Mouse (Mus musculus): ENCODE measurements around the gene Srrm2.

Srrm2 gene

GRCm38 (mm10) chr17:23806867-23807266 lies 16.5 kb downstream of the Srrm2 start:
- DNase-seq (ENCODE audit: low read depth, low spot score): no peak

DNA sequence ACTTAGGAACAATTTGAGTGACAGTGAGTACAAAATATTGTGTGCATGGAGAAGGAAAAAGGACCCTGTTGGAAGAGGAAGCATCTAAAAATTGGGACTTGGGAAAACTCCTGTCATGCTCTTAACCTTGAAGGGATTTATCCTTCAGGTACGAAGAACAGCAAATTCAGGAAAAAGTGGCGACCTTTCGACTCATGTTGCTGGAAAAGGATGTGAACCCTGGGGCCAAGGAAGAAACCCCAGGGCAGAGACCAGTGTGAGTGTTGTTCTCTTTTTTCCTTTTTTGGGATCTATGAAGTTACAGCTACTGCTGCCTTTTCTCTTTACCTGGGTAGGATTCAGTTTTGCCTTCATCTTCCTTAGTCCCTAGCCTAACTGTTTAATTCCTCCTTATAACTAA lies 17.6 kb downstream of the Srrm2 start:
- no peak for DNase-seq (ENCODE audit: low read depth, low spot score)

DNA sequence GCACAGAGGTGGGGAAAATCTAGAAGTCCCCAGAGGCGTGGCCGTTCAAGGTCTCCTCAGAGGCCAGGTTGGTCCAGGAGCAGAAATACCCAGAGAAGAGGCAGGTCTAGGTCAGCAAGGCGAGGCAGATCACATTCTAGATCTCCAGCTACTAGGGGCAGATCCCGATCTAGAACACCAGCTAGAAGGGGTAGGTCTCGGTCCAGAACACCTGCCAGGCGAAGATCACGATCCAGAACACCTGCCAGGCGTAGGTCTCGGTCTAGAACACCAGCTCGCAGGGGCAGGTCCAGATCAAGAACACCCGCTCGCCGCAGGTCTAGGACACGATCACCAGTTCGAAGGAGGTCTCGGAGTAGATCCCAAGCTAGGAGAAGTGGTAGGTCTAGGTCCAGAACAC lies 25.3 kb downstream of the Srrm2 start:
- no peak for DNase-seq (ENCODE audit: low read depth, low spot score)

DNA sequence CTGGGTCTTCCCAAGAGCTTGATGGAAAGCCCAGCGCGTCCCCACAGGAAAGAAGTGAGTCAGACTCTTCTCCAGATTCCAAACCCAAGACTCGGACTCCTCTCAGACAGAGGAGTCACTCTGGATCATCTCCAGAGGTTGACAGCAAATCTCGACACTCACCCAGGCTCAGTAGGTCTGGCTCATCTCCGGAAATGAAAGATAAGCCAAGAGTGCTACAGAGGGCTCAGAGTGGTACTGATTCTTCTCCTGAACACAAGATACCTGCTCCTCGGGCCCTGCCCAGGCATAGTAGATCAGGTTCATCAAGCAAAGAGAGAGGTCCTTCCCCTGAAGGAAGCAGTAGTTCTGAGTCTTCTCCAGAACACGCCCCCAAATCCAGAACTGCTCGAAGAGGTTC lies 28.2 kb downstream of the Srrm2 start:
- DNase-seq (ENCODE audit: low read depth, low spot score): peak; percentile 54

DNA sequence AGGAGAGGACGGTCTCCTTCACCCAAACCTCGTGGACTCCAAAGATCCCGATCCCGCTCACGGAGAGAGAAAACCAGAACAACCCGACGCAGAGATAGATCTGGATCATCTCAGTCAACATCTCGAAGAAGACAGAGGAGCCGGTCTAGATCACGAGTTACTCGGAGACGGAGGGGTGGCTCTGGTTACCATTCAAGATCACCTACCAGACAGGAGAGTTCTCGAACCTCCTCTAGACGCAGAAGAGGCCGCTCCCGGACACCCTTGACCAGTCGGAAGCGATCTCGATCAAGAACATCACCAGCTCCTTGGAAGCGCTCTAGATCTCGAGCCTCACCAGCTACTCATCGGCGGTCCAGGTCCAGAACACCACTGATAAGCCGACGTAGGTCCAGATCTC lies 28.9 kb downstream of the Srrm2 start:
- no peak for DNase-seq (ENCODE audit: low read depth, low spot score)

DNA sequence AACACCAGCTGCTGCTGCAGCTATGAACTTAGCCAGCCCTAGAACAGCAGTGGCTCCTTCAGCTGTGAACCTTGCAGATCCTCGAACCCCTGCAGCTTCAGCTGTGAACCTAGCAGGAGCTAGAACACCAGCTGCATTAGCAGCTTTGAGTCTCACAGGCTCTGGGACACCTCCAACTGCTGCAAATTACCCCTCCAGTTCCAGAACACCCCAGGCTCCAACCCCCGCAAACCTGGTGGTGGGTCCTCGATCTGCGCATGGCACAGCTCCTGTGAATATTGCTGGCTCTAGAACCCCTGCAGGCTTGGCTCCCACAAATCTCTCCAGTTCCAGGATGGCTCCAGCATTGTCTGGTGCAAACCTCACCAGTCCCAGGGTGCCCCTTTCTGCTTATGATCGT lies 30.4 kb downstream of the Srrm2 start:
- no peak for DNase-seq (ENCODE audit: low read depth, low spot score)

- DNase-seq (ENCODE audit: low read depth, low spot score): peak; percentile 34
Measured at GRCm38 (mm10) chr17:23822094-23822493, 31.8 kb downstream of the Srrm2 start.

DNA sequence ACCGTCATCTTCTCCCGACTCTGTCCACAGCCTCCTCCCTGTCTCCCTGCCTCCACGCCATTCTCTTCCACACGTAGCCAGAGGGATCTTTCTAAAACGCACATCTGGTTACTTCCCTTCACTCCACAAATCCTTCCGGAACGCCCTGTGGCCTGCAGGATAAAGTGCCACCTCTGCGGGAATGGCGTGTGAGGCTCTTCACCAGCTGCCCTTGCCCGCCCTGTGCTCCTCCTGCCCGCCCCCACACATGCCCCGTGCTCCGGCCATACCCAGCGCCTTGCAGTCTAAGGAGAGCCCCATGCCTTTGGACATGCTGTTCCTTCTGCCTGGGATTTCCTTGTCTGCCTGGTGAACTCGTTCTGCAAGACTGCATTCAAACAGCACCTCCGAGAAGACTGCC lies 32.7 kb downstream of the Srrm2 start:
- no peak for DNase-seq (ENCODE audit: low read depth, low spot score)

DNA sequence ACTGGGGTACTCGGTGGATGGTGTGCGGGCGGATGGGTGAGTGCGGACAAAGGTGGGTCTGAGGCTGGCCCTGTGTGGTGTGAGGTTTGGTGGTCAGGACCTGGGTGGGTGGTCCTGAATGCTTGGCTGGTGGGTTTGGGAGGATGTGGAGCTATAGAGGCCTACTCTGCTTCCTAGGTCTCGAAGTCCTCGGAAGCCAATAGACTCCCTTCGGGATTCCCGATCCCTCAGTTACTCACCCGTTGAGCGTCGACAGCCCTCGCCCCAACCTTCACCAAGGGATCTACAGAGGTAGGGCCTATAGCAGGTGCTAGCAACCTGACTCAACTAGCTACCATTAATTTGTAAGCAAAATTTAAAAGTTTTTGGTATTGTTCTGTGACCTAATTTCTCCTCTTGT lies 33.3 kb downstream of the Srrm2 start:
- no peak for DNase-seq (ENCODE audit: low read depth, low spot score)

- DNase-seq (ENCODE audit: low read depth, low spot score): peak; percentile 25
Measured at GRCm38 (mm10) chr17:23825591-23825990, 35.3 kb downstream of the Srrm2 start.

- DNase-seq (ENCODE audit: low read depth, low spot score): peak; percentile 64
Measured at GRCm38 (mm10) chr17:23828271-23829001, 38.1 kb downstream of the Srrm2 start.

DNA sequence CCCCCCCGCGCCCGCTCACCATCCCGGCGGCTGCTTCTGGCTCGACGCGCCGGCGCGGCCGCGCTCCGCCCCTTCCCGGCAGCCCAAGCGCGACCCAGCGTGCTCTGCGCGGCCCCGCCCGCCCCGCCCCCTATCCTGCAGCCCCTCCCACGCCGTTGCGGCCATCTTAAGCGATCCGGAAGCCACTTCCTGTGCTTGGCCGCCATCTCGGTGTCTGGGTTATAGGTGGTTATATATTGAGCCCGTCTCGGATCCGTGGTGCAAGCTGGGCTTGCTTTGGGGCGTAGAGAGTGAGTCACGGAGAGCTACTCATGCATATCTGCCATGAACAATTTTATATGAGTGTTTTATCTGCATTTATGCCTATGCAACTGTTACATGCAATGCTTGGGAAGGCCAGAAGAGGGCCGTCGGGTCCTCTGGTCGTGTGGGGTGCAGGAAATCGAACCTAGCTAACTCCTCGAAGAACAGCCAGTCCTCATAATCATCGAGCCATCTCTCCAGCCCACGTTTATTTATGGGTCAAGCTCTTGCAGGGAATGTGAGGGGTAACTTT lies 38.8 kb downstream of the Srrm2 start, which contains the start of gene Elob:
TSS of gene Elob (minus strand) at position 73 of the 556 bp plus-strand sequence.
- peak; percentile 95 for DNase-seq (ENCODE audit: low read depth, low spot score)

DNA sequence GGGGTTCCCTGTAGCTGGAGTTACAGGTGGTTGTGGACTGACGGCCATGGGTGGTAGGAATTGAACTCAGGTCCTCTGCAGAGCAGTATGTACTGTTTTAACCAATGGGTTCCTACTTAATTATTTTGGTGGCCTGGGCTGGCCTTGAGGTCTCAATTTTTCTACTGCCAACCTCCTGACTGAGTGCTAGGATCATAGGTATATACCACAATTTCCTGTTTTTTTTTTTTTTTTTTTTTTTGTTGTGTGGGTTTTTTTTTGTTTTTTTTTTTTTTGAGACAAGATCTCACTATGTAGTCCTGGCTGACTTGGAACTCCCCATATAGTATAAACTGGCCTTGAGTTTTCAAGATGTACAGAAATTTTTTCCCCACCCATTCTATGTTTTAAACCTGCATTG lies 40.9 kb downstream of the Srrm2 start:
- DNase-seq (ENCODE audit: low read depth, low spot score): no peak

DNA sequence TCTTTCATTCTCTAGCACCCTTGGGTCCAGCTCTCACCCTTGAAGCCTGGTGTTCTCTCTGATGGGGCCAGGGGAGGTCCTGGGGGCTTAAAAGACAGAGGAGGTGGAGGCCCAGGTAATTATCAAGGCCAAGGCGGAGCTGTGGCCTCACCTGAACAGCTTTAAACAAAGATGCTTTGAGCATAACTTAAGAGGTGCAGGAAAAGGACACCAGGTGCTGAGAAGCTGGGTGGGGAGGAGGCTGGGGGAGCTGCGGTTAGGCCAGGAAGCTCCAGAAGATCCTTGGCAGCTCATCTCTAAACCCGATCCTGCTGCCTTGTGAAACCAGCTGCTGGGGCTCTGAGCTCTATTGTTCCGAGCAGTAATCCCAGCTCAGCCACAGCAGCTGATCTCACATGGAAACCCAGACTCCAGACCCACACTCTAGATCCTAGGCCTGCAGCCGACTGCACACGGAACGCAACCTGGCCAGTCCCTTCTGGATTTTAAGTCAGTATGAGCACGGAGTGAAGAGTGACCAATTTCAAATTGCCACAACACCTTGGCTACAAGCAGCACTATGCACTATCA lies 45.8 kb downstream of the Srrm2 start, which contains the start of gene Prss33:
TSS of gene Prss33 (minus strand) at position 51 of the 570 bp plus-strand sequence.
- DNase-seq (ENCODE audit: low read depth, low spot score): no peak

GRCm38 (mm10) chr17:23841145-23841544 lies 50.8 kb downstream of the Srrm2 start:
- peak; percentile 90 for DNase-seq (ENCODE audit: low read depth, low spot score)

- DNase-seq (ENCODE audit: low read depth, low spot score): no peak
Measured at GRCm38 (mm10) chr17:23843141-23843811, 52.9 kb downstream of the Srrm2 start.

GRCm38 (mm10) chr17:23843812-23844273 lies 53.5 kb downstream of the Srrm2 start, which contains the start of the genes Prss32 and Prss41:
Gene Prss32 (plus strand): TSS chr17:23843855.
Gene Prss41 (minus strand): TSS chr17:23844172.
- DNase-seq (ENCODE audit: low read depth, low spot score): no peak

GRCm38 (mm10) chr17:23850028-23850427 lies 59.7 kb downstream of the Srrm2 start:
- DNase-seq (ENCODE audit: low read depth, low spot score): peak; percentile 29

DNA sequence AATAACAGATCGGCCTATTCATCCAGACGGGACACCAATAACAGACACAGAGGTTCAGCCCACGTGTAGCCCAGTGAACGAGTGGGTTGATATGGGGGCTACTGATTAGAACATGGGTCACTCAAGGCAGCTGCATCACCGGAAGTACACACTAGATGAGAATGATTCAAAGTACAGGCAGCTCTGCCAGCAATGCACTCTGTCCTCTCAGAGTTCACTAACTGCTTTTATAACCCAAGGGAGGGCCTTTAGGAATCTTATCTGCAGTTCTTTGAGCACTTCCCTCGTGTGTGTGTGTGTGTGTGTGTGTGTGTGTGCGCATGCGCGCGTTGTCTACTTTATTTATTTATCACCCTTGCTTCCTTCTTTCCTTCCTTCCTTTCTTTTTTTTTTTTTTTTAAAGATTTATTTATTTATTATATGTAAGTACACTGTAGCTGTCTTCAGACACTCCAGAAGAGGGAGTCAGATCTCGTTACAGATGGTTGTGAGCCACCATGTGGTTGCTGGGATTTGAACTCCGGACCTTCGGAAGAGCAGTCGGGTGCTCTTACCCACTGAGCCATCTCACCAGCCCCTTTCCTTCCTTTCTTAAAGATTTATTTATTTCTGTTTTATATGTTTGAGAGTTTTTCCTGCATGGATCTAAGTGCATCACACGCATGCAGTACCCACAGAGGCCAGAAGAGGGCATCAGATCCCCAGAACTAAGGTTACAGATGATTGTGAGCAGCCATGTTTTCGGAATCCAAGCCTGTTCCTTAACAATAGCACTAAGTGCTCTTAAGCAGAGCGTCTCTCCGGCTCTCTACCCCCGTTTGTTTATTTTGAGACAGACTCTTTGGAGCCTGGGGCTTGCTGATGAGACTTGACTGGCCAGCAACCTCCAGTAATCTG lies 60.8 kb downstream of the Srrm2 start:
- peak; percentile 95 for DNase-seq (ENCODE audit: low read depth, low spot score)

- DNase-seq (ENCODE audit: low read depth, low spot score): peak; percentile 90
Measured at GRCm38 (mm10) chr17:23853292-23853691, 63.0 kb downstream of the Srrm2 start.

DNA sequence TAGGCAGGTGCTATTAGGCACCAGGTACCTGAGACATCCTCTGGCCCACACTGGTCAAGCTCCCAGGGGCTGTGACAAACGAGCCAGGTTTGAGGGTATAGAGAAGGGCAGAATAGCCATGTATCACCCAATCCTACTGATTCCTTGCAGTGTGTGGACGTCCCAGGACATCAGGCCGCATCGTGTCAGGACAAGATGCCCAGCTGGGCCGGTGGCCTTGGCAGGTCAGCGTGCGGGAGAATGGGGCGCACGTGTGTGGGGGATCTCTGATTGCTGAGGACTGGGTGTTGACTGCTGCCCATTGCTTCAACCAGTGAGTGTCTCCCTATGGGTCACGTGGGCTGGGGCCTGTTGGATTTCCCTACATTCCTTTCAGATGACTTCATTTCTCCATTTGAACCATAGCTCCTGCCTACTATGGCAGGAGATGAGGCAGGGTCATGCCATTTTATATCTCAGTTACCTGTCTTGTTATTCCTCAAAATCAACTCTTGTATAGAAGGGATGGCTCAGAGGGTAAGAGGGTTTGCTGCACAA lies 64.0 kb downstream of the Srrm2 start:
- peak; percentile 77 for DNase-seq (ENCODE audit: low read depth, low spot score)

Data from 3T3-L1 (cell line).